Mouse (Mus musculus) skeletal muscle tissue, adult 2 months (tissue): ENCODE results near the gene Gjb3.

Source experiments
- DNase-seq: peaks from one replicate; pipeline ENCODE4 v3.0.0-alpha.2; 2012; ENCODE audit warnings: low read depth, low spot score

The Gjb3 gene

GRCm38 (mm10) chr4:127337668-127338067, 7.0 kb upstream of the Gjb3 start:
- DNase-seq: no peak

DNA sequence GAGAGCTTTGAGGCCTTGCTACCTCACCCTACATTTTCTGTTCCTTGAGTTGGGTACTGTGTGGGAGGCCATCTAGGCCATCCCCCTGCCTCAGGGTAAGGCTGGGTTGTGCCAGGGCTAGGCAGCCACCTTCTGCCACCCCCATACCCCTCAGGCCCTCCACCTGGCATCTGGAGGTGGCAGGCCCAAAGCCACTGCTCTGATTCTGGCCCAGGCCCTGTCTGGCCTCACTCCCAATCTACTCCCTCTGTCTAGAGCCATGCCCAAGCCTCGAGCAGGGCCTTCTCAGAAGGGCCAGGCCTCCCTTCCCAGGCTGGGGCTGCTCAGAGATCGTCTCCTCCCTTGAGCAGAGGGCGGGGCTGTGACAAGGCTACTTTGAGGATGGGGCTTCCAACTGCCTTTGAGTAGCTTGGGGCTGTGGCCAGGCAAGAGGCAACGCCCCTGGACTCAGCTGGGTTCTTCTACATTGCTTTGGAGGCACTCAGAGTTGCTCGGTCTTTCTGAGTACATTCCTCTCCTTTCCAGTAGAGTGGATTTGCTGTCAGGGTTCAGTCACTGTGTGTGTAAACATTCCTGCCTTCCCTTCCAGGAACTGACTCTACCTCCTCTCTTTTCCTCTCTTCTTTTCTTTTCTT, 4.3 kb upstream of the Gjb3 start:
- no peak for DNase-seq

GRCm38 (mm10) chr4:127331171-127331570, 527 bp upstream of the Gjb3 start:
- DNase-seq: no peak

- DNase-seq: no peak
Observed at GRCm38 (mm10) chr4:127329751-127330150, 893 bp downstream of the Gjb3 start.

GRCm38 (mm10) chr4:127329046-127329445, 1.6 kb downstream of the Gjb3 start:
- no peak for DNase-seq

GRCm38 (mm10) chr4:127328378-127328777, 2.3 kb downstream of the Gjb3 start:
- no peak for DNase-seq

- DNase-seq: no peak
Observed at GRCm38 (mm10) chr4:127327749-127328148, 2.9 kb downstream of the Gjb3 start.

DNA sequence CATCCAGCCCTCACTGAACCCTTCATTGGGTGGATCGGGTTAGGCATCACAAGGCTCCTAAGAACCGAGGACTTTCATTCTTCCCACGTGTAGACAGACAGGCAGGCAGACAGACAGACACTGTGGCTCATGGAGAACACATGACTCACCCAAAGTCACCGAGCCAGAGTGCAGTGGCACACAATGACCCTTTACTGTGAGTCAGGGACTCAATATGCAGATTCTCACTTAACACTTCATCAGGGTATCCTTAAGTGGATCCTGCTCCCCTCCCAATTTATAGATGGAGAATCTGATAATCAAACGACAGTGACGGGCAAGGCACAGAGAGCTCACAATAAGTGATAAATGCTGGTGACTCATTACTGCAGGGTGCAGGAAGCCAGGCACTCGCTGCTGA, 3.4 kb downstream of the Gjb3 start:
- DNase-seq: no peak

- no peak for DNase-seq
Observed at GRCm38 (mm10) chr4:127325276-127325675, 5.4 kb downstream of the Gjb3 start.

- peak; percentile 52 for DNase-seq
Observed at GRCm38 (mm10) chr4:127324759-127325158, 5.9 kb downstream of the Gjb3 start.

DNA sequence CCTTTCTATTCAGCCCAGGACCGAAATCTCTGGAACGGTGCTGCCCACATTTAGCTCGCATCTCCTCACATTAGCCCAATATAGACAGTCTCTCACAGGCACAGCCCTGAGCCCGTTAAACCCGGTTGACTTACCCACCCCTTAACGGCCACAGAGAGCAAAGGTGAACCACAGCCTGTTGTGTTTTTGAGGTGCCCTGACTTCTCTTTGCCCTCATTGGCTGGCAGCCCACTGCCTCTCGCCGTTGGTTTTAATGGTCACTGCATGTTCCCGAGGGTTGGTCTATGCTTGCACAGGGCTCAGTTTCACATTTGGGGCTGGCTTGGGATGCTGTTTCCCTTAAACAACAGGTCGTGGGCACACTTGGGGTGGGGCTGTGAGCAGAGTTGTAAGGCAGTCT, 6.3 kb downstream of the Gjb3 start:
- no peak for DNase-seq

DNA sequence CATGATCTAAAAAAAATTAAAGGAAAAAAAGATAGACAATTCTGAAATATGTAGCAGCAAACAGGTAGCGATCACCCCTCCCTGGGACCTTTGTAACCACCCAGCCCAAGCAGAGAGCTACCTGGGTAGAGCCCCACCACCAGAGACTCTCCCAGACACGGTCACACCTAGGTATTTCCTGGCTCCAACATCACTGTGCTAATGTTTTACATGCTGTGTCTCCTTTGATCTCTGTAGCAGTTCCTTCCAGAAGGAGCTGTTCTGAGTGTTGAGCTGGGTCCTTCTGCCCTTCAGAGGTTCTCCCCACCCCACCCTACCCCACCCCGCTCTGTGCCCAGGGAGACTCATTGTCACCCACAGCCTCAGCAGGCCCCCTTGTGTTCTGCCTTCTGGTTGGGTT, 7.0 kb downstream of the Gjb3 start:
- DNase-seq: no peak

- DNase-seq: peak; percentile 36
Observed at GRCm38 (mm10) chr4:127319613-127320012, 11.0 kb downstream of the Gjb3 start.

DNA sequence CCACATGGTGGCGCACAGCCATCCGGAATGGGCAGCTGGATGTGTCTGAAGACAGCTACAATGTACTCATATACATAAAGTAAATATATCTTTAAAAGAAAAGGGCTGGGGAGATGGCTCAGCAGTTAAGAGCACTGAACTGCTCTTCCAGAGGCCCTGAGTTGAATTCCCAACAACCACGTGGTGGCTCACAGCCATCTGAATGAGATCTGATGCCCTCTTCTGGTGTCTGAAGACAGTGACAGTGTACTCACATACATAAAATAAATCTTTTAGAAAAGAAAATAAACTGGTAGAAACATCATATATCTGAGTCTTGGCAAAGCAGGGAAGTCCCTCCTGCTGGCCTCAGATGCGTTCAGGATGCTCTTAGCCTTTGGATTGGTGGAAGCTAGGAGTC, 13.5 kb downstream of the Gjb3 start:
- no peak for DNase-seq

DNA sequence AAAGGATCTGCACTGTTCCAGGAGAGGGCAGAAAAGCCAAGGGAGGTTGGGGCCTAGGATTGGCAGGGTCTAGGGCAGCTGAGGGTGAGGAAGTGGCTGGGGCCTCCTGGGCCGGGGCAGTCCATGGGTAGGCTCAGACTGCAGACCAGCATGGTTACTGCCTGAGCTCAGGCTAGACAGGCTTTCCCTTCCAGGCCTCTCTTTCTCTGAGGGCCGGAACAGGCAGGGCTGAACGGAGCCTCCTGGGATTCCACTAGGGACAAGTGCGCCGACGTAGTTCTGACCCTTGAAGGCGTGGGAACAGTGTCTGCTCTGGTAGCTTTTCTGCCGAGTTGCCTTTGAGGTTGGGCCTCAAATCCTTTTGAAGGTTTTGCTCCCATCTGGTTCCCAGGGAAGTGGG, 14.9 kb downstream of the Gjb3 start:
- DNase-seq: peak; percentile 26

- no peak for DNase-seq
Observed at GRCm38 (mm10) chr4:127314585-127314984, 16.1 kb downstream of the Gjb3 start.

- peak; percentile 56 for DNase-seq
Observed at GRCm38 (mm10) chr4:127313861-127314260, 16.8 kb downstream of the Gjb3 start, which contains the start of gene Gja4. Gene Gja4 (minus strand): TSS chr4:127314039.

- no peak for DNase-seq
Observed at GRCm38 (mm10) chr4:127312349-127312748, 18.3 kb downstream of the Gjb3 start.

DNA sequence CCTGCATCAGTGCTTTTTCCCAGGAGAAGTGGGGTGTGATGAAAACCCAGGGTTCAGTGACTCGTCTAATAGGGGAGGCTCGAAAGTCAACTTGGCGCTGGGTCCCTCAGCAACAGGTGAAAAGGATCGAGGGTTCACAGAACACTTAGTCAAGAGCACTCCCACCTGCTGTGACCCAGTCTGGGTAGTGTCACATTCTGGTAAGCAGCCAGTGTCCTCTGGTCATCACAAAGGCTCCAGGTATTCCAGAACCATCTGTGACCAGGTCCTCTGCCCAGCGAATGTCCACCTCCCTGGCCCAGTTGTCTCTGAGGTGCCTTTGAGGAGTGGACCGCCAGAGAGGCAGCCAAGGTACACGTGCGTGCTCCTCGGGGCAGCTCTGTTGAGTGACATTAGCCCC, 19.1 kb downstream of the Gjb3 start:
- DNase-seq: no peak

DNA sequence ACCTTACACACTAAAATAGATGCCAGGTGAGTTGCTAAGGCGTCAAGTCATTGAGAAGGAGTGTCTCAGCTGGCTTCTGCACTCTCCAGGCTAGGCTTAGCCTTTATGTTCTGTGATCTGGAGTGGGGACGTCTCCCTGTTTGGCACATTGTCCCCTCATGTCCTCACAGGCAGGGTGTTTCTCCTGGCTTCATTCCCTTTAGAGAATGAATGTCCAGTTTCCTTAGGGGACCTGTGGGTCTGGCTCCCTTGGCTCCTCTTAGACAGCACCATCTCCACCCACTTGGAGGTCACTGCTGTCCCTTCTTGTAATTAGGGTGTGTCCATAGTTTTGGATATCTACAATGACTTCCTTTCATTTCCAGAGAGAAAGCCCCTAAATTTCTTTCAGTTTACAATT, 23.7 kb downstream of the Gjb3 start:
- no peak for DNase-seq

GRCm38 (mm10) chr4:127303796-127304195, 26.8 kb downstream of the Gjb3 start:
- DNase-seq: no peak

GRCm38 (mm10) chr4:127300503-127300902, 30.1 kb downstream of the Gjb3 start:
- DNase-seq: no peak

DNA sequence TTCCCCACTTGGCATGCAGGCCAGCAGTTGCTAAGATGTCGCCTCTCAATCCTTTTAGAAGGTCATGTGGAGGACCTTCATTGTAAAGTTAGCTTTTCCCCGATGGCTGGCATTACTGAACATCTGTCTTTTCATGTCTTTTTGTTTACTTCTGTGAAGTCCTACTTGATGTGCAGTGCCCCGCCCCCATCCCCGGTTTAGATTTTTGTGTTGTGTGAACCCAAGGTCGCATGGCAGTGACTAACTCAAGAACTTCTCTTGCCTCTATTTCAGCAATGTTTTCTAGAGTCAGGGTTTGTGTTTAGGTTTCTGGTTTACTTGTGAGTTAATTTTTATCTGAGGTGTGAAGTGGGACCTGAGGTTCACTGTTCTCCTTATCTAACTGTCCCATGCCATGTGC, 38.0 kb downstream of the Gjb3 start:
- DNase-seq: no peak

- no peak for DNase-seq
Observed at GRCm38 (mm10) chr4:127289039-127289548, 41.5 kb downstream of the Gjb3 start.
